Mouse (Mus musculus): ENCODE measurements at regions not wholly inside any gene's neighbourhood (a gene's known extent, or its start where the extent isn't known, plus 50 kb on each side); places are given as distances from the start of the nearest gene placed in this dataset.

DNA sequence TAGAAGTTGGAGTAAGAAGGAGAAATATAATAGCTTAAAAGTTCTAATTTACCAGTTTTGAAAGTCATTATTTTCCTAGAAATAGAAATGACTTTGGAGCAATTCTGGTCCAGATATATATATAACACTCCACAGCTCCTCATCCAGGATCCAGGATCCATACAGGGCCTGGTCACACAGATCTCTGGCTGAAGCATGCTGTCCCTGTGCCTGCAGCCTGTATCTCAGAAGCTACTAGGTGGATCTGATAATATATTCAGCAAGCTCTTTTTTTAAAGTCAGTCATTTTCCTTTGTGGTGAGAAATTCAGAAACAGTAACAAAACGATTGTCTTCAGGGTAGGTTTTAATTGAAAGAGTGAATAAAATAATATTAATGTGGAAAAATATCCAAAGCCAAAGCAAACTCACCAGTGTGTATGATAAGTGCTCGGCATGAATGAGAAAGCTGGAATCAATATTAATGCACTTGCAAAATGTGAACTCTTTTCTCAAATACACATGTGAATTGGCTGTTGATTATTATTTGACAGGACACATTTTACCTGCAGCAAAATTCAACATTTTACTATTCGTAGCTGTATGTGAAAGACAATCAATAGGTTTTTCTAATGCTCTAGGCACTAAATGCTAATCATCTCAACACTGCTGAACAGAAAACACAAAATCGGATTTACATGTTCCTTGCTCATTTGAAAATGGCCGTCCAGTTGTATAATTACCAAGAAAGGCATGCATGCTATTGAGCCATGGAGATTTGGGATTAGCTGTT is 288.1 kb upstream of the Cxadr start:
- no peak for DNase-seq

DNA sequence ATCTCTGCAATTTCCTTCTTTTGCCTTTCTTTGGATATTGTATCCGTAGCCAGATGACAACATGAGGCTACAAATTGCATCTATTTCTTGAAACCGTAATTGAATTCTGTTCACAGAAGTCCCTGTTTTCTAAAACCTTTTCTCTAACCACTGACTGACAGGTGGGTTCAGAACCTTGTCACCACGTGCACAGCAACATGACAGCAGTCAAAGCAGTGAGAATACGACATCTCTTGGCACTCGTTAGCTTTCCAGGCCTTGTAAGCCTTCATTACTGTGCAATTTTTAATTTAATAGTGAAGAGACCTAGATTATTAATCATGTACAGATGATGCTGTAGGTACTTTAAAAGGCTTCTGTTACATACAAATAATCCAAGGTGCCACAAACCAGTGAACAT is 297.3 kb upstream of the Cxadr start:
- no peak for DNase-seq

DNA sequence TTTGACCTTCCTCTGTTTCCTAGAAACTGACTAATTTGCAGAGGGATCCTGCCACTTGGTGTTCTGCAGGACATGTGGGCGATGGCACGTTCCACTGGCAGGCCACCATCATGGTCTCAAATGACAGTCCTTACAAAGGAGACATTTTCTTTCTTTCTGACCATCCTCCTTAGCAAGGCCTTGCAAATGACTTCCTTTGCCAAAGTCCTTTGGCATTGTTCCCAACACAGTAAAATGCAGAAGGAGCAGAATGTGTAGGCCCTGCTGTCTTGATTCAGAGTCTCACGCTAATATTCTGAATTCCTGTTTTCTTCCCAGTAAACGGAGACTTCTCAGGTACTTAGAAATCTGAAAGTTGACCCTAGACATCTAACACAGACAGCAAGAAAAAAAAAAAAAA is 308.3 kb upstream of the Cxadr start:
- DNase-seq: no peak

DNA sequence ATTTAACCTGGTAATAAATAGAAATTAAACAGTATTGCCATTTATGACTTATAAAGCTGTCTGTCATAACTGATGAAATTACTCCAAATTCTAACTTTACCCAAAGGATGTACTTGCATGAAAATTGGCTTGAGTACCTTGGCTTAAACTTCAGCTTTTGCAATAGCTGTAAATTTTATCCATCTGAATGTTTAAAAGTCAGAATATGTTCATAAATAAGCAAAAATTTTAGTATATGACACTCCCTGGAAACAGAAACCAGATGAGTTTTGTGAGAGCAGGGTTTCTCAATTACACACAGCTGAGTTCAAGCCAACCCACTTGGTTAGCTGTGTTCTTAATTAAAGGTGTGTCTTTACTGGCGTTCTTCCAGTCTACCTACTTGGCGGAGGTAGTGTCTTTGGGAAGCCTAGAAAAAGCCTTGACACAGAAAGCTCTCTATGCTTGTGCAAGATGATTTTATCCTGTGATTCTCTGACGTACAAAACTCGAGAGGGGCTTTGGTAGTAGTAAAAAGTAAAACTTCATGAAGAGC is 311.4 kb upstream of the Cxadr start:
- no peak for DNase-seq

DNA sequence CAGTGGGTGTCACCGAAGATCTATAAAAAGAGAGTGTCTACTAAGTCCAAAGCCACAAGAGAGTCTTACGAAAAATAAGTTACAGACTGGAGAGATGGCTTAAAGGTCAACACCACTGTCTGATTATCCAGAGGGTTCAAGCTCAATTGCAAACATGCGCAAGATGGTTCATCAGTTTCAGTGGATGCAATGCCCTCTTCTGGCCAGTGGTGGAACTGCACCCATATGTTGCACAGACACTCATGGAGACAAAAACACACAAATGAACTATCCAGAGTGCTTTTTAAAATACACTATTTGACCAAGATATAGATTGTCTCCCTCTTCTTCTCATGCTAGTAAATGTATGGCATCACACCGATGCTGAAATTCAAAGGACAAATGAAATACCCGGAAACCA is 312.1 kb upstream of the Cxadr start:
- DNase-seq: no peak

DNA sequence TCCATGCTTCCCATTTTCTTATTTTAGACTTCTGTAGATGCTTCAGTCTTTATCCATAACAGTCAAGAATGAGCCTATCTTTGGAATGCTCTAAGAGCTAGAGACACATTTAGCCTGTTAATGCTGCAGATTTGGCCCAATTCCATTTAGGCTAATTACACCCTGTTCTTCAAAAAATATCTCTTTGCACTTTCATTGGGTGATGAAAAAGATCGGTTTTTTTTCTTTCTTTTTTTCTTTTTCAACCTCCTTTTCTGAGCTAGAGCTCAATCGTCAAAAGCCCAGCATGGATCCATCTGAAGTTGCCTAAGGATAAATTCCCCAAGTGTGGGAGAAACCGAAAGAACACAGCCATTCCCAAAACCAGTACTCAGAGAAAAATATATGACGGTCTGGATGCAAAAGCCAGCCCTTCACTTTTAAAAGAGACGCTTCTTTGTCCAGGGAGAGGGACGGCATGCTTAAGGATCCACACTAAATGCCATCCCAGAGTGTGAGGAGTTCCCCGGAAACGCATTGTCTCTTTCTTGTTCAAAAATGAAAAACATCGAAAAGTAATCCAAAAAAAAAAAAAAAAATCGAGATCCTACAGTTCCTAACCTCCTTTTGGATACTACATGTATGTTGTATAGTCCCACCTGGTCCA is 314.3 kb upstream of the Cxadr start:
- DNase-seq: no peak

DNA sequence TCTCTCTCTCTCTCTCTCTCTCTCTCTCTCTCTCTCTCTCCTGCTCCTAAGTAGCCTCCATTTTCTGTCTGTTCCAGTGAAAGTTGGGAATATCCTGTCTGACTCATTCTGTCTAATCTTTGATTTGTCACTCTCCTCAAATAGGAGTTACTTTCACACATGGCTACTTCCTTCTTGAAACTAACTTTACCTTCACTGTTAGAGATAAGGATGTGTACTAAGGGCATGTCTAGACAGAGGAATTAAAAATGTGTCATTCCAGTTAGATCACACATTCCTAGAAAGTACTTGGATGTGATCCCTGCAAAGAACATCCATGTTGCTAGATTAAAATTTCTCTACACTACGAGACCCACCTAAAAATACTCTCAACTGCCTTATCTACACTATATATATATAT is 346.9 kb upstream of the Gm11146 start:
- DNase-seq: no peak

DNA sequence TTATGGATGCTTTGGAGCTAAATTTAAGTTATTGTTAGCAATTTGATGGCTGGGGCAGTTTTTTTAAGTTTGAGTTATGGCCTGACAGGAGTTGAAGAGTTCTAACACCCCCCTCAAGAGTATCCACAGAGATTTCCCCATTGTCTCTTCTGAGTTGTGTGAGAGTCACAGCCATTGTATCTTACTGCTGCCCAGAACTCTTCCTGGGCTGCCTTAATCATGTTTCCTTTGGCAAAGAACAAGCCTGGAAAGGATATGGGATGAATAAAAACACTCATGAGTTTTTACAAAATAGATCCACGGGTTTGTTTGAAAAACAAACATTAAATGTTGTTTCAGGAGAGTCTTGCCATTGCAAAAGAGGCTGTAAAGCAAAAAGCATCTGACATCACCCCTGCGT is 343.5 kb upstream of the Gm11146 start:
- no peak for DNase-seq

DNA sequence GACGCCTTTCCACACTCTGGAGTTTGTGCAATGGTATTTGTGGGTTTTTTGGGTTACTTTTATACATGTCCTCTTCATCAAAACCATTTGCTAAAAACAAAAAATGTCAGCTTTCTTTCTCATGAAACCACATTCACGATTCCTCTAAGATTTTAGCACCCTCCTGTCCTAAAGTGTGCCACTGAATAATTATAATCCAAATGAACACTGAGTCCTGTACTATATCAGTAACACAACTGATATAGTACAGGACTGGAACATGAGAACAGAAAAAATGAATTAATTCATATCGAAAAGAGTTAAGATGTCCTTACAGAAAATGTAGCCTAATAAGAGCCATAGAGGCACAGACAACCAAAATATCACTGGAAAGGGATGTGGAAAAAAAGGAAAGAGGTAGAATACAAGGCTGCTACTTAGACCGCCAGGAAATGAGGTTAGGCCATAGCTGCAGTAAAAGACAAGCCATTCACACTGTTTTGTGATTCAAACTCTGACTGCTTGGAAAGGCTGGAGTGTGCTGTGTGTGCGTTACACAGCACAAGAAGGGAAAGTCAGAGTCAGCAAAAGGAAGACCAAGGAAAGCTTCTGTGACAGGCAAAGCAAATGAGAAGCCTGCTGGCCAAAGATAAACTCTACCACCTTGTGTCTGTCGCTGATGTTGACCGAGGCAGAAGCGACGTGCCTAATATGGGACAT is 329.3 kb upstream of the Gm11146 start:
- DNase-seq: no peak

DNA sequence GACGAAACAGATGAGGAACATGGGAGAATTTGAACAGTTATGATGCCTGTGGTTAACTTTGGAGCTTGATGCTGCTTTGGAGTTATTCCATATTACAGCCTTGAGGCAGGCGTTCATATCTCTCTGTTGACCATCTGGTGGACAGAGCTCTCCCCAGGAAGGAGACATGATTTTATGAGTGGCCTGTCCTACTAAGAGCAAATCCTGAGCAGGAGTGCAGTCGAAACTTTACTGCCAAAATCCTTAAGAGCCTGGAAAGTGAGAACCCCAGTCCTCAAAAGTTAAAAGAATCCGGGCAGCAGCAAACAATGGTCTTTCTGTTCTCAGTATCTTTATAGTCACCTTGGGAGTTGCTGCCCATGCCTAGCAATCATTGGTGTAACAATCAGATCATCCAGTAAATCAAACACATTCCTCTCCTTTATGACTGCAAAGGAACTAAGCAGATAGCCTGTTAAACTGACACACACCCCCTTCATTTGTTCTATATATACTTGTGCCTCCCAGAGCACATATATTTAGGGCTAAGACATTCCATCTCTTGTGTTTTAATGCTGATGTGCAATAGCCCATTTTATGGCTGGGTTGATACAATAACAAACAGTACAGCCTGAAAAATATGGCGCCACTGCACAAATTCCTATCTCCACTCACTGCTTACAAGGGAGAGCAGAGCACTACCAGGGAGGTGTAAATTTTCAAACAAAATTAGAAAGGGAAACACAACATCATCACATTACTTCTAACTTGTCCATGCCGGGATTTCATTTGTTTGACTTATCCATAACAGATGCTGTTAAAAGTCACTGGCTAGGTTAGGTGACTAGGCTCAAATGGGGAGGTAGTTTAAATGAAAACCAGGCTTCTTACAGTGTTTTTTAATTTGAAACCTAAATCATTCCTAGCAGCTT is 312.5 kb upstream of the Gm11146 start:
- DNase-seq: no peak

DNA sequence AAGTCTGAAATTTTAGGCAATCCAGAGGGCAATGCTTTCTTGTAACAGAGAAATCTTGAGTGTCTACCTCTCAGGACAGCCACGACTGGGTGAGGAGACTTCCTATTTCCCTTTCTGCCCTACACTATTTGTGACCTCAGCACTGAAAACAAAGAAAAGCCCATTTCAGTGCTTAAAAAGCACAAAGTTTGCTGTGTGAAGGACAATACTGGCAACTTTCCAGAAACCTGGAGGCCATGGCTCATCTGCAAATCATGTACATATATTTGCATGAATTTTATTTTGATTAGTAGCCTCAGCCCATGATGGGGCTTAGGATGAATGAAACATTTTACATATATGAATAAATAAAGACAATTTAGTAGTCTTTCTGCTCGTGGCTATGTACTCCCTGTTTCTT is 292.4 kb upstream of the Gm11146 start:
- DNase-seq: no peak

DNA sequence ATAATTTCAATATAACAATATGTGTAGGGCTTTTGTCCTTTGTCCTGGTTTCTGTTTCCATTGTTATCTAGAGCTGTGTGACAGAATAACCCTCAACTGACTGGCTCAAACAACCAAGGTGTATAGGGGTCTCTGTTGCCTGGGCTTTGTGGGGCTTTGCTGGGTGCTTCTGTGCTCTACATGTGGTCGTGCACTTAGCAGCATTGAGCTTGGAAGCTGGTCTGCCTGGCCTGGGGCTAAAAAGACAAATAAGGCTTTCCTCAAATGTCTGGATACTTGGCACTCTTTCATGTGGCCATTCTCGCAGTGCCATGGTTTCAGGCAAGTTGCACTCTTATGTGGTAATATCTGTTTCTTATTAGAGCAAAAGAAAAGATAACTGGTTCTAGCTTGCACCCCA is 291.8 kb upstream of the Gm11146 start:
- no peak for DNase-seq

DNA sequence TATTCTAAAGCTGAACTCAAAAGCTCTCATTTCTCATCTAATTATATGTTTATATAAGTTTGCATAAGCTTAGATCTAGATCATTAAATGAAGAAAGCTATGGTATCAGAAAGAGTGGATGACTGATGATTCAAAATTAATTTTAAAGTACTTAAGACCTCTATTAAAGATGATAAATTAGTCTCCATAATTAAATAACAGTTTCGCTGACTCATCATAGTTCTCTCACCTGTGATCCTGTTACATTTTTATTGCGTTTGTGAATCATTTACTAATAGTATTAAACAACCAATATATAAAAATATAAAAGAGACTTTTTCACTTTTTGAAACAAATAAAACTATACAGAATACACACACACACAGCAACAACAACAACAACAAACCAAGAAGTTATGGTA is 290.8 kb upstream of the Gm11146 start:
- DNase-seq: no peak

DNA sequence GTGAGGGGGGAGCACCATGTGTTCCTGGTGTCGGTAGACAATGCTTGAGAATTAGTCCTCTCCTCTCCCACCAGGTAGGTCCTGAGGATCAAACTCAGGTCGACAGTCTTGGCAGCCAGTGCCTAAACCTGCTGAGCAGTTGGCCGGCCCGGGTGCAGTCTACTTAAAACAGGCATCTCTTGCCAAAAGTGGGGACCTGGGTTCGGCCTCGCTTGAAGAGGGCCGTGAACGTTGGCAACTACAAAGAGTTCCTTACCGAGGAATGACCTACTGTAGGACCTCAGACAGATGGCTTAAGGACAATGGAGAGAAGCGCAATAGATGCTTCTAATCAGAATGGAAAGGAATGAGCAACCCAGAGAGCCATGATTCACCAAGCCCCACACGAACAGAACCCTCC is 287.5 kb upstream of the Gm11146 start:
- DNase-seq: no peak

DNA sequence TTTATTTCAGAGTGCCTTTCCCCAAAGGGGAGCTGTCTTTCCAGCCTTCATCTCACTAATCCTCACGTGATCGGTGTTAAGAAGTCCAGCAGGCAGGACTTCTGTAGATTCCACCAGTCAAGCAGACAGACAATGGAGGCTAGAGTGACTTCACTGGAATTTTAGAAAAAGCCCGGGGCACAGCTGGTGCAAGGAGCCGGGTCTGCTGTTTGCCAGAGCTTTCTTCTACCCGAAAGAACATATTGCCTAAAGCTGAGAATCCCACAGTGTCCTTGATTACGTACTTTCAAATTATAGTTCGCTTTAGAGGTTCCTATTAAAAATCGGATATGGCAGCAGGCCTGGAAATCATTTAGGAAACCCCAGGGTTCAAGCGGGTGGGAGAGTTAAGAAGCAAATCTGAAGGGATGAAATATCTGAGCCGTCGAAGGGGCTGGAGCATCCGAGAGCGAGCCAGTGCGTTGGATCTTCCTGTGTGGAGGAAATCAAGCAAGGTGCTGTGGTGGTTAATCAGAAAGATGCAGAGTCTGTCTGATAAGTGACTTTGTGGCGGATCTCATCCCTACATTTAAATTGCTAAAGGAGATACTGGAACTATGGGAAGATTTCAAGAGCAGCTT is 283.3 kb upstream of the Gm11146 start:
- DNase-seq: no peak

DNA sequence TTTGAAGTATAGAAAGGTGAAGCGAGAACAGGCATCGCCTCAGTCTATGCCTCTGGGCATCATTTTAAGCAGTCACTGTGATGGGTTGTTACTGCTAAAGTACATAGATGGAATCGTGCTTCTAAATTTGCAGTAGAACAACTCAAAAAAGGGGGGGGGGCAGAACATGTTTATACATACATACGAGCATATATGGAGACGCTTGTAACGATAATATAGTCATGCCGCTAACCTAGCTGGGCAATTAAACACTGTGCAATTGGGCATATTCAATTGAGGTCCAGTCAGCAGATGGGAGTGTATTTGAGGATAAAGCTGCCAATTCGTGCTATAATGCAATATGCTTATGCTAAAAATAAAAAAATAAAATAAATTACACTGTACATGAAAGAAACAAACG is 282.6 kb upstream of the Gm11146 start:
- no peak for DNase-seq

DNA sequence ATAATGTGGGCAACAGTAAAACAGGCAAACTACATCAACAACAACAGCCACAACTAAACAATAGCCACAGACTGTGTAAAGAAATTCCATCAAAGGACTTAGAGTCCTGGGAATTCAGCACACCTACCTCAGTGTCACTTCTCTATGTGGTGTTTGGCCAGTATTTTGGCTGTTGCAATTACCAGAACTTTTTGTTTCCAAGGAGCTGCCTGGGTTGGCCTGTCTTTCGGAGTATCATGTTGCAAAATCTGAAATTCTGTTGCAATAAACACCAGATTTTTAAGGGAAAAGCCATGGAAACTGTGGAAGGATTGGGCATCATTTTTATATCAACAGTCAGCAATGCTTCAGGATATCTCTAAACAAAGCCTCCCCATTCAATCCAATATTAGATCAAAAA is 275.1 kb upstream of the Gm11146 start:
- no peak for DNase-seq

DNA sequence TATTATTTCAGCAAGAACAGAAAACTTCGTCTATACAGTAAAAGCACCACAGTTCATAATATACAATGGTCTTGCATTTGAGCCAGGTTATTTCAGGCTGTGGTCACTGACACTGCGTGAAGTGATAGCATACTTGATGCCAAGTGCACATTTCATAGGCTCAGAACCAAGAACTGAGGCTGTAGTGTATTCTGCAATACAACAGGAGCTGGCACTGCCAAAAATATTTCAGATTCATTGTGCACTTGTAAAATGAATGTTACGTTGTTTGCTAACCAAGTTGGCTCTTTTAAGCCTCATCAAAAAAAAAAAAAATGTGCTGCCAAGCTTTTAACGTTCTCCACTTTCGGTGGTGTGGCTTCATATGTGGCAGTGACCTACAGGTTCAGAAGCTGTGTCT is 261.4 kb upstream of the Gm11146 start:
- DNase-seq: no peak

DNA sequence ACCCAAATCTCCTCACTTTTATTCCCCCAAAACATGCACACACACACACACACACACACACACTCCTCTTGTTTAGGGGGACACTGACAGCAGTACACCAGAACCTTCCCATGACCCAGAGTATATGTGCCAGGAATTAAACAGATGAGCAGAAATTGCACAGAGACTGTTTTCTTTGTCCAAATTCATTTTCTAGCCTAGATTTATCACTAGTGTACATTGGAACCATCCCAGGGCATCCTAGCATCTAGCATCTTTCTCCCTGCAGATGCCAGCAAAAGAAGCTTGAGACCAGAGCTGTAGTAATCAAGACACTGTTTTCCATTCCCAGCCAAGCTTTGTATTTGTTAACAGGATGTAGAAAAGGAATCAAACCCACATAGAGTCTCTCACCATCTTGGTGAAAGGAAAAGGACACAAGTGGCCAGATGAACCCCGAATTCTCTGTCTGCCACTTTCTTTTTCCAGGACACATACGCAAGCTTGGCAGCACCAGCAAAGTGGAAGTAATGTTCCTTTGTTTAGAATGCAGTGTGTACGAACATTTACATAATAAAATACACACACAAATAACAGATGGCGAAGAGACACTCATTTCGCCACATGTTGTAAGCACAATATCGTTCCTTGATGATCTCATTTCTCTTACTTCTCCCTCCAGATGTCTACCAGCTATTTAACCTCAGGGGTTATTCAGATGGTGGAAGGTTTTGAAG is 250.3 kb upstream of the Gm11146 start:
- no peak for DNase-seq

DNA sequence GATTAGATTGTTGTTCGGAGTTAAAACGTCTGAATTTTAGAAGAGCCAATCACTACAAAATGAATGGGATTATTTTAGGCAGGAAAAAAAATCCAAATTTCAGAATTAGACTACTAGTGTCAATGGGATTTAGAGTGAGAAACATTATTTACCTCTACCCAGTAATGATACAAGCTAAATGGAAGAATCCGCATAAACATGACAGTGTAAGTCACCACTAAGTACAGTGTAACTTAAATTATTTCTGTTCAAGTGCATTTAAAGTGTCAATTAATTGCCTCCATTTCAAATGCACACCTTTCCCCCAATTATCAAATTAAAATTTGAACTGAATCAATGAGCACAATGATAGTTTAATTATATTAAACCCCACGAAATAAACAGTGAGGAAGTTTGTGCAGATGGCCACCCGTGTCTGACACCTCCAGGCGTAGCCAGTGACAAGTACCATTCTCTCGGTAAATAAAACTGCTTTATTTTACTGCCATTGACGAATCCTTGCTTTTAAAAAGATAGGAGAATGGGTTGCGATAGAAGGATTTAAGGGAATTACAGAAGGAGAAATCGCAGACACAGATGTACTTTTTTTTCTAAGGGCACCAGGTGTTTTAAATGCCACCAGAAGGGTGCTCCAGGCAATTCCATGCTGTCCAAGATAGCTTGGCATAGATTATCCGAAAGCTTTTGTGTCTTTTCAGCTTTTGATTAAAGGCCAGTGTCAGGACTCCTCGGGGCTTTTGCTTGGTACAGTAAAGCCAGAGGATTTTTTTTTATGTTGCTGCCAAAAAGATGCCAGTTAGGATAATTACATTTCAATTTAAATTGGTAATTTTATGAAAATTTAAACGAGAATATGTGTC is 249.5 kb upstream of the Gm11146 start:
- no peak for DNase-seq

All from adrenal gland, adult 8-10 months (tissue).